Mouse (Mus musculus): ENCODE measurements around the gene Myo1e. TPM values are rescaled to one million over a fixed set of nuclear protein-coding genes. Genes with fewer than 3 reads are reported as not detected.

Gene Myo1e
- 10 to 100 TPM; 10.6 to 12.2 TPM for total RNA-seq (2021)

DNA sequence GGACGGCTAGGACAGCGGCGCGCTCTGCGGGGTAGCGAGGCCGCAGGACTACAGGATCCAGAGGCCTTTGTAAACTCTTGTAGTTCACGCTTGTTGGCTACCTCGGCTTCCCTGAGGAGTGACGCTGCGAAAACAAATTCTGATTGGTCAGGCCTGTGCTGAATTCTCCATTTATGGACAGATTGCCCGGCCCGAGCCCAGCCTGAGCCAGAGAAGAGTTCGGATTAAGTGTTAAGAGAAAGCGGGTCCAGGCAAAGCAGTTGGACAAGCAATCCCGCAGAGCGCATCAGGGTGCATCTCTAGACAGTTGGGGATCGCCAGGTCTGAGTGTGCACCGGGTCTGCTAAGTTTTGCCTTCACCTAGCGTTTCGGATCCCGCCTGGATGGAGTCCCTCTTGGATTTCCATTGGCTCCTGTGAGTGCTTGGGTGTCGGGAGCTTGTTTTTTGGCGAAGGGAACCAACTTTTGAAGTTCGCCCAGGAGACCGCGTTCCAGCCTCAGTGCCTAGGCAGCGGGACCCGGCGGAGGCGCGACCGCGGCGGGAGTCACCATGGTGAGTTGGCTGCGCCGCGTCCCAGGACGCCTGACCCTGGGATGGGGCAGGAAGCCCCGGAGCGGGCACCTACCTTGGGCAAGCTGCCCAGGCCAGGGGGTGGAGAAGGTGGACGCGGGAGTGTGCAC, at the start of gene Myo1e:
Gene Myo1e (plus strand): TSS at position 200 of the 681 bp plus-strand sequence.
- intact Hi-C loops (cut with DNase I): loop anchor here (5.0 kb wide), 2 partner anchors 55 to 160 kb away; no protein-coding TSS in a partner anchor
- peak; percentile 88 for DNase-seq (ENCODE audit: low spot score)

DNA sequence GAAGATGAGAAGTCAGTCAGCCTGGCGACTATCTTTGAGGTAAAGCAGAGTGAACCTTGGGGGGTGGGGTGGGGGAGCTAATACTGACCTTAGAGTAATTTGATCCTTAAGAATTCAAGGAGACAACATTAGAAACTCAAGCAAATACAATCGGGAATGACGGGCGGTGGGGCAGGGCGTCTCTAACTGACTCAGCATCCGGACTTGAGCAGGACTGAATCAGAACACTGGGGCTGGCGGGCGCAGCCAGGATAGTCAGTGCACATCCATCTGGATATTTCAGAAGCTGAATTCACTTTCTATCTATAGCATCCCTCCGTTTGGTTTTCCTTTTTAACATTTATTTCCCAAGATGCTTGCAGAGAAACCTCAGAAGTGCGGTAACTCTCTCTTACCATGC, 47.1 kb upstream of the Myo1e start:
- intact Hi-C loops (cut with DNase I): no loop called here
- DNase-seq (ENCODE audit: low spot score): no peak

DNA sequence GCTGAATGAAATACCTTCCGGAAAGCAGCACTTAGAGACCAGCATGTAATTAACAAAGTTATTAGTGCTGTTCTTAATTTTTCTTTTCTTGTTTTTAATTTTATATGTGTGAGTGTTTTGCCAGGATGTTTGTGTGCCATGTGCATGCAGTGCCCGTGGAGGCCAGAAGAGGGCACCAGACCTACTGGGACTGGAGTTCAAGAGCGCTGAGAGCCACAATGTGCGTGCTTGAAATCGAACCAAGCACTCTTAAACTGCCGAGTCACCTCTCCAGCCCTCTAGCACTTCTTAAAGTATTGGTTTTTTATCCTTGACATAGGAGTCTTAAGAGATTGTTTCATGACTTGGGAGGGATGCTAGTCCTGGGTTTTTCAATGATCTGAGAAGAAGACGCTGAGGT, 38.2 kb upstream of the Myo1e start:
- intact Hi-C loops (cut with DNase I): no loop called here
- no peak for DNase-seq (ENCODE audit: low spot score)

DNA sequence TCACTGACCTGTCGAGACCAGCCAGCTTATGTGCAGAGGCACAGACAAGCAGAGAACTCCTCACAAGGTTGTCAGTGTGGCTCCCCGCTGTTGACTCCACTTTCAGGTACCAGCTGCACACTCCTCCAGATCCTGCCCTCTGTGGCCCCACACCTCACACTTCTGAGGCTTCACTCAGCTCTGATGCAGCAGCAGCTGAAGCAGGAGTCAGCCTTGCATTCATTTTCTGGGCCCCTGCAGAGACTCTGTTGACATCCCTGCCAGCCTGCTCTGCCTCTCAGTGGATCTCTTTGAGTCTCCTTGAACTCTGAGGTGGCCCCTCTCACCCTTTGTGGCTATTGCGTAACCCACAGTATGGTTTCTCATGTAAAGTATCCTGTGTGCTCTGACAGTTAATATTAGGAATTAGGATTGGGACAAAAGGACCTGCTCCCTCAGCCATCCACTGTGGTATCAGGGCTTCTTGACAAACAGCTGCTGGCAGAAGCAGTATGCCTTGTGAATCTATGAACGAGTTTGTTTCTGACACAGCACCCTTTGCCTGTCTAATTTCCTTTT, 32.8 kb upstream of the Myo1e start:
- intact Hi-C loops (cut with DNase I): no loop called here
- no peak for DNase-seq (ENCODE audit: low spot score)

DNA sequence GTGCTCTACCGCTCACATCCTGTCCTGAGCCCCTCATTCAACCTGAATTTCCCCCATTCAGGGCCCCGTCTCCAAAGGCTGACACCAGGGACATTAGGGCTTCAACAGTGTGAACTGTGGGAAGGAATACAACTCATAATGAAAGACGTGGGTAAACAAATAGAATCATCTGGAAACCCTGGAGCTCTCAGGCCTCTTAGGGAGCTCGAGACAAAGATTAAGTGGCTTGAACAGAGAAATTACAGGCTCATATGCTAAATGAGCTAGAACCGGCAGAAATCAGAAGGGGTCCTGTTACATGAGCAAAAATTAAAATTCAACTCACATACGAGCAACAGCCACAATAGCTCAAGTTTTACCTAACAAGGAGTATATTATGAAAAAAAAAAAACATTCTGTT, 32.3 kb upstream of the Myo1e start:
- DNase-seq (ENCODE audit: low spot score): no peak
- intact Hi-C loops (cut with DNase I): no loop called here

DNA sequence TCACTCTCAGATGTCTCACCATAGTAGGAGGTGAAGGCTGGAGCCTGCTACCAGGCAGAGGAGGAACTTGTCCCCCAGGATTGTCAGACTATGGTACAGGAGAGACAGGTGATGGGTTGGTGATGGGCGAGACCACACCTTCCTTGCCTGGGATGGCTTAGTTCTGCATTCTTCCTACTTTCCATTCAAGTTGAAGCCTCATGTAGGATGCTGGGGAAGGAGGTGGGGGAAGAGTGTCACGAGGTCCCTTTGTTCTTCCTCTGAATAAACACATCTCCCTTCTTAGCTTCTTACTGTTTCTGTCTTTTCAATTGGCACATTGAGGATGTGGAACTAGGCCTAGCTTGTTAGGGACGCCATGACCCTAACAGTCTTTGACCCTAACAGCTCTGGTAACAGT, 30.9 kb upstream of the Myo1e start:
- intact Hi-C loops (cut with DNase I): no loop called here
- no peak for DNase-seq (ENCODE audit: low spot score)

DNA sequence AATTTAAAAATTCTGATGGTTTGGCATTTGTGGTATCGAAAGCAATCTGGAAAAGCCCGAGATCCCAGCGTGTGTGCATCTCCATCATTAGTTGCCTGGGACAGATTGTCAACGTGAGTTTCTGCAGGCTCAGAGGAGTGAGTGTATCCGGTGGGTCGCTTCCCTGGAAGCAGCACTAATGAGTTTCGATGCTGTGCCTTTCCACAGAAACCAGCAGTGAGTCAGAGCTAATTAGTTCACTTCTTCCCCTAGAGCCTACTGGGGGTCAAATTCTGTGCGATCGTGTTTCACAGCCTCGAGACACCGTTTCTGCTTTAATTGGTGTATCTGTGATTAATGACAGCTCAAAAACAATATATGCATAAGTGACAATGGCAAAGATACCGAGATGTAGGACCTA, 25.4 kb upstream of the Myo1e start:
- no peak for DNase-seq (ENCODE audit: low spot score)
- intact Hi-C loops (cut with DNase I): no loop called here

DNA sequence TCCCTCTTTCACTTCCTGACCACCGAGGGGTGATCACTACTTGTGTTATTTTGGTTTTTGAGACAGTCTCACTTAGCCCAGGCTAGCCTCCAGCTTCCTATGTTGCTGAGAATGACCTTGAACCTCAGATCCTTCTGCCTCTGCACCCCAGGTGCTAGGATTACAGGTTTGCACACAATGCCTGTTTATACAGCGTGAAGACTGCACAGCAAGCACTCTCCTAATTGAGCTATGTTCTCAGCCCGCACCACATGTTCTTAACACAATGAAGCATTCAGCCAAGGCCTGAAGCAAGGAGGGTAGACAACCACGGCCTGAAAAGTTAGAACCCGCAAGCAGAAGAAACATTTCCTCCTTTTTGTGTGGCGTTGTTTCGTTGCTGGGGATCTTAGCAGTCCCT, 24.5 kb upstream of the Myo1e start:
- intact Hi-C loops (cut with DNase I): no loop called here
- no peak for DNase-seq (ENCODE audit: low spot score)

DNA sequence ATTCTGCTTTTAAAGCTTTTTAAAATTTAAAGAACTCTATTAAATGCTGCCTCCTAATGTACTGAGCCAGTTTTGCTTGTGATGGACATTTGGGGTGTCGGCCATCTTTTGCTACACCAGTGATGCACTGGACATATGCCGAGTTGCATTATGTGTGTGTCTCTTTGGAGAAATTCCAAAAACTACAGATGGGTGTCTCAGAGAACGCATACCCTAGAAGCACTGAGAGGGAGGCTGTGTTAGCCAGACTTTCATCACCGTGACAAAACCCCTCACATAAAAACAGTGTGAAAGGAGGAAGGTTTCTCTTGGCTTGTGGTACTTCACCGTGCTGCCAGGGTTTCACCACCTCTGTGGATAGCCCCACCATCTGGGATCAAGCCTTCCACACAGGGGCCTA, 14.8 kb upstream of the Myo1e start:
- no peak for DNase-seq (ENCODE audit: low spot score)
- intact Hi-C loops (cut with DNase I): no loop called here

DNA sequence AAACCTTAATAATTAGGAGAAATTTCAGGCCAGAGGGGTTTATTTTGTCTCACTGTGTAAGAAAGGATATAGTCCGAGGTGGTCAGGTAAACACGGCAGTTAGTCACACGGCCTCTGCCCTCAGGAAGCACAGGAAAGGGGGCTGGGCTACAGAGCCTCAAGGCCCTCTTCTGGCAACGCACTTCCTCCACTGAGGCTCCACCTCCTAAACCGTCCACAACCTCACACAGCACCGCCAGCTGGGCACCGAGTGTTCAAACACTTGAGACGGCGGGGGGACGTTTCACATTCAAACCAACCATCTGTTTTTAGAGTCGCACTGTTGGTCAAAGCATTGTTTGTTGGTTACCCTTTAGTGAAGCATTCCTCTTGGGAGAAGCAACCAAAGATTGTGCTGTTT, 12.5 kb upstream of the Myo1e start:
- intact Hi-C loops (cut with DNase I): no loop called here
- no peak for DNase-seq (ENCODE audit: low spot score)

DNA sequence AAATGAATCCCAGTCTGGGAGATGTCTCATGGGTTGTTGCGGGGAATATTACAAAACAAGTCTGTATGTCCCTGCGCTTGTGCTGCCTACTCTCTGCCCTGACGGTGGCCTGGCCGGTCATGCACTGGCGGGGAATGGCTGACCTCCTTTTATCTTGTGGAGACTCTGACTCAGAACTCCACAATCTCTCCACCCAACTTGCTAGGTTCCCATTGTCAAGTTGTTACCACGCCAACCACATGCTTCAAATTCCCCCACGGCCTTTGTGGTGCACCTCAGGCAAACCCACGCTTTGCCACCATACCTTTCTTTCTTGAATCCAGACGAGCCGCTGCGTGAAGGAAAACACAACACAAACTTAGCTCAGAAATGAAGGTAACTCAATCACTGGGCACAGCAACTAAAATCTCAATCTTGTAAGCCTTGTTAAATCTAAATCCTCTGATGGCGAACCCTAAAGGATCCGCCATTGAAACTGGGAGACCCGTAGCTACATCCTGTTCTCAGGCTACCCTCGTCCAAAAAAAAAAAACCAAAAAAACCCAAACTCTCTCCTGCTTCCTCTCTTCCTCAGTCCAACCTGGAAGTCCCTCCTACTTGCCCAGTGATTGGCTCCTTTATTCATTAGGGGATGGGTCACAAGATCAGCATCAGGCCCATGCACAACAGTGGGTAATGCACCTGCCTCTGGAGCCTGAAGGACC, 10.0 kb upstream of the Myo1e start:
- no peak for DNase-seq (ENCODE audit: low spot score)
- intact Hi-C loops (cut with DNase I): no loop called here

DNA sequence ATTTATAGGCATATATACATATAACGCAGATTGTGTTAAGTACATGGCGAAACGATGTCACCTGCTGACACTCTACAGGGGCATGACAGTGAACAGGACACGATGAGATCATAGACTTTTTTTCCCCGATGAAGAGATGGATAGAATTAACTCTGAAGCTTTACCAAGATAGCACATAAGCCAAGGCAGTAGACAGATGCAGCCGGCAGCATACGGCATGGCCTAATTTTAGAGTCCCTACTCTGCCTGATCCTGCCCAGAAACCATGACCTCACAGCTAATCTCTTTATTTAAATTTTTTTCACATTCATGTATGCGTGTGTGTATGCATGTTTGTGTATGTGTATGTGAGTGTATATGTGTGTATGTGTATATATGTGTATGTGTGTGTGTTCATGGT, 9.2 kb upstream of the Myo1e start:
- no peak for DNase-seq (ENCODE audit: low spot score)
- intact Hi-C loops (cut with DNase I): no loop called here

DNA sequence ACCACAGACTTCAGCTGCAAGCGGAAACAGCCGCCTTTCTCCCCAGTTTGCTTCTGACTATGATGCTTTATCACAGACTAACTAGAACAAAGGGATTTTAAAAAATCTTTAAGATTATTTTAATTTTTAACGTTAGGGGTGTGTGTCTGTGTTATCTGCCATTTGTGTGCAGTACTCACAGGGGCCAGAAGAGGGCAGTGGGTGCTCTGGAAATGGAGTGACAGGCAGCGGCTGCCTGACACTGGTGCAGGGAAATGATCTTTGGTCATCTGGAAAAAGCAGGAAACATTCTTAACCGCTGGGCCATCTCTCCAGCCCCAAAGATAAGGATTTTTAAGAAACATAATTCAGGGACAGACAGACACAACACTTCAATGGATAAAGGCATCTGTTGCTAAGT, 4.4 kb upstream of the Myo1e start:
- no peak for DNase-seq (ENCODE audit: low spot score)
- intact Hi-C loops (cut with DNase I): loop anchor here (2.0 to 5.0 kb wide), 2 partner anchors 120 to 190 kb away; no protein-coding TSS in a partner anchor

DNA sequence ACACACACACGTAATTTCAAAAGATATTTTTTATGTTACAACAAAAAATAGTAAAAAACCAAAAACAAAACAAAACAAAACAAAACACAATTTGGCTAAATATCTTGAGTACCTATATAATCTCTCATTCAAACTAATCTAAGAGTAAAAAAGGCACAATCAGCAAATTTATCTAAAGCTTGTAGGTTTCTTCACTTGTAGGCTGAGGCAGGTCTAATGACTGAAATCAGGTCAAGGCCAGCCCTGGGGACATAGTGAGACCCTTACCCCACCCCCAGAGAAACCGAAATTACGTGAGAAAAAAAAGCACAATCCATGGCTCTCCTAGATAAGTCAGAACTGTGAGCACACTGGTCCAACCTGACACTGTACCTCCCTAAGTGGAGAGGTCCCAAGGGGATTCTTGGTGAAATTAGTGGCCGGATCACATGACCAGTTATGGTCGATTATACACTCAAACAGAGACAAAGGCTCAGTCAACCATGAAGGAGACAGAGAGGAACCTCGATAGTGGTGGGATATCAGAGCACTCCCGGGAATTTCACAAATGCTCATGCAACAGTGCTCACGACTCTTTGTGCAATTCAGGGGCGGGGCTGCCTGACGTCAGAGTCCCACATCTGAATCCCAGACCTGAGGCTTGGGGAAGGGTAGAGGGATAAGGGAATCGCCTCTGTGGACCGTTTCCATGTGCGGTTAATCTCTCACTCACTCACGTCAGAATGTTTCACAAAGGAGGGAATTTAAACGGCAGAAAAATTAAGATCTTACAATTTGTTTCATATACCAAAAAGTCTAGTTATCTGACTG, 3.7 kb upstream of the Myo1e start:
- intact Hi-C loops (cut with DNase I): loop anchor here (2.0 to 5.0 kb wide), 2 partner anchors 119 to 189 kb away; no protein-coding TSS in a partner anchor
- no peak for DNase-seq (ENCODE audit: low spot score)

DNA sequence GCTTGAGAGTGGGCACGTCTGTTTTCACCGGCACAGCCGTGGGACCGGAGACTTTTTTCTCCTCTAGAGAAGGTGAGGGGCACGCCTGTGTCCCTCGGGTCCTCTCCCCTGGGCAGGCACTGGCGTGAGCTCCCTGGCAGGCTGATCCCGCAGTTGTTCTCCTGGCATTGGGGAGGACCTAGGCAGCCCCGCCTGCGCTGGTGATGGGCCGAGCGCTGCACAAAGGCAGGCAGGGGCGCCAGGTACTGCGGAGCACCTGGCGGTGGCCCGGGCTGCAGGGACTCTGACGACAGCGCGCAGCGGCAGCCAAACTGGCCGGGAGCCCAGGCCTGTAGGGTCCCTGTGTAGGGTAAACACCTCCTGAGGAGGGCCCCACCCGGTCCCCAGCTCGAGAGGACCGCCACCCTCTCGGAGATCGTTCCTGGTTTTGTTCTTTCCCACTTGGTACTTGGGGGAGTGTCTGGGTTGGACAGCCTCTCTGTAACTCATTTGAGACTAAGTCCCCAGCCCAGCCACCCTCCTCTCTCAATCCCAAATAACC, 901 bp downstream of the Myo1e start:
- DNase-seq (ENCODE audit: low spot score): peak; percentile 19
- intact Hi-C loops (cut with DNase I): loop anchor here (5.0 kb wide), 2 partner anchors 54 to 159 kb away; no protein-coding TSS in a partner anchor

DNA sequence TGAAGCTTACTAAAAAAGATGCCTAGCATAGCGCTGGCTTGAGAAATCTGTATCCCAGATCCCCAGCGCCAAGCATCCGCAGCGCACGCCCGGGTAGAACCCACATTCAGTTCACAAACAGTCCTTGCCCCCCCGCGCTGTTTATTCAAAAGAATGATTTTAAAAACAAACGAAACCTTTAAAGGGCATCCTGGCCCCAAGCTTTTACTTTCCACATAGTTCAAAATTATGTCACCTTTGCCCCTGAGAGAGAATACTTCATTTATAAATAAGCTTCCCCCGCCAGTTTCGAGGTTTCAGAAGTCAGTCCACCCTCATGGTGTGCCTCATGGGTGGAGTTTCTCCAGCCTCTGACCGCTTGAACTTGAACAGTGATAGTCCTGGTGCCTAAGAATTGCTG, 1.6 kb downstream of the Myo1e start:
- intact Hi-C loops (cut with DNase I): loop anchor here (5.0 kb wide), 2 partner anchors 54 to 159 kb away; no protein-coding TSS in a partner anchor

DNA sequence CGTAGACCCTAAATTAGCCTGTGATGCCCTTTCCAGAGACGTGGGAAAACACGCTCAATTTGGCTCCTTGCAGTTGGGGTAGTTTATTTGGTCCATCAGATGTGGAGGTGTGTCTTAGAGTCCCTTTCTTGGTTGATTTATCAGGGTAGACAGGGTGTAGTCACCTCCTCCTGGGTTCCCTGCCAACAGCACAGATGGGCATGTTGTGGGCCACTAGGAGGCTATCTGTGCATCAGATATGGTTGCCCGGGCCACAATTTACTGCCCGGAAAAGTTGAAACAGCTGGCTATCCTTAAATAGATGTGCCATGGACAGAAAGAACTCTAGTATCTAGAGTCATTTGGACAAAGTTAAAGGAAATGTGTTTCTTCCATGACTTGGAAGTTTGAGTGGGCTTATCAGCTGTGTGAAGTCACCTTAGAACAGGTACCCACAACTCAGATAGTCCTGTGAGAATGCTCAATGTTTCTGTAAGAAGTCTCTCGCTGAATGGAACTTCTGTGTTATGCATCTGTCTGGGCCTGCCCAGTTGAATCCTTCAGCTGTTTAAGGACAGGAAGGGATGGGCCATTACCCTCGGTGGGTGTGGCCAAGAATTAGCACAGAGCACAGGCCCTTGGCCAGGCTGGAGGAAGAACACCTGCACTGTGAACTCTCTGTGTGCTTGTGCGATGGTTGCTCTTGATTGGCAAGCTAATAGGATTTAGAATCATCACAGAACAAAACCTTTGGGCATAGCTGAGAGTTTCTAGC, 2.3 kb downstream of the Myo1e start:
- intact Hi-C loops (cut with DNase I): loop anchor here (2.0 to 5.0 kb wide), 3 partner anchors 15 to 158 kb away; no protein-coding TSS in a partner anchor
- DNase-seq (ENCODE audit: low spot score): peak; percentile 28

More for the DNA sequence above, 1.6 kb downstream of the Myo1e start:
- DNase-seq (ENCODE audit: low spot score): no peak

DNA sequence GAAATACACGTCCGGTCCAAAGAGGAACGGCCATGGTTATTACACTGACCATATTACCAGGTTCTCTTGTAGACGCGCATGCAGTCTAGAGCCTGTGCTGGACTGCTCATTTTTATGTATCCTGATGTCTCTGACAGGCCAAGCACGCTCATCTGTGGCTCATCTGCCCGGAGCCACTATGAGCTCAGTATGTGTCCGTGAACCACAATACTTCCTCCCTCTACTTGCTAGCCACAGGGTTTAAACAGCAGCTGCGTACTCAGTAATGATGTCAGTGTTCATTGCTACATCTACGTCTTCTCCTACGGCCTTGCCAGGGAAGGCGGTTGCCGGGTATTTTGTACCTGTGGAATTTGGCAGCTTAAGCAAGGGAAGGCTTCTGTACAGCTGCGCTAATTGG, 4.5 kb downstream of the Myo1e start:
- DNase-seq (ENCODE audit: low spot score): no peak
- intact Hi-C loops (cut with DNase I): loop anchor here (2.0 kb wide), 1 partner anchor 13 kb away; no protein-coding TSS in a partner anchor

DNA sequence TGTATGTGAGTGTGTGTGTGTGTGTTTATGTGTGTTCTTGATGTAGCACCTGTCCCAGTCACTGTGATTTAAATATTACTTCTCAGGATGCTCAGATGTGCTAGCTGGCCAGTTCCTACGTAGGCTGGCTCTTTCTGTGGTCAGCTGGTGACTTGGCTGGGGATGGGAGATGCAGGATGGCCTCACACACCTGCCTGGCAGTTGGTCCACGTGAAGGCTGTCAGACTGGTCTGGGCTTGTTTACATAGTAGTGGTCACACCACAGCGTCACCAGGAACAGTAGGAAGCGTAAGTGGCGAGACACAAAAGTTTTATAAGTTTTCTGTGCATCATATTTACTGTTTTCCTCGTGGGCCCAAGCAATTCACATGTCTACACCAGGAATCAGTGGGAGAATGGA, 9.4 kb downstream of the Myo1e start:
- intact Hi-C loops (cut with DNase I): no loop called here
- no peak for DNase-seq (ENCODE audit: low spot score)
